Mouse (Mus musculus) heart, adult 2 months (tissue): ENCODE measurements around the gene Cyp4a10.

Source experiments
- CTCF ChIP-seq: fragments of 200-600 bp; IDR thresholded peaks from 2 replicates; pipeline ENCODE4 v1.8.1; 2022; ENCODE audit warnings: antibody characterized with exemption, mild to moderate bottlenecking, moderate library complexity
- EP300 ChIP-seq: fragments of 200-500 bp; IDR thresholded peaks from 2 replicates; pipeline ENCODE4 v1.6.1; 2011; ENCODE audit warnings: low read depth, low read length, control low read depth; ENCODE audit not compliant: insufficient read depth
- POLR2A ChIP-seq: fragments of 200-500 bp; IDR thresholded peaks from 2 replicates; pipeline ENCODE4 v1.6.1; 2011; ENCODE audit warnings: mild to moderate bottlenecking, low read depth, low read length, control low read depth; ENCODE audit not compliant: insufficient read depth

GRCm38 (mm10) chr4:115496001-115496400, 22.1 kb upstream of the Cyp4a10 start, which contains the start of gene Cyp4a14:
- no peak for TF ChIP-seq CTCF
- TF ChIP-seq POLR2A, result no peak
- TF ChIP-seq EP300, result no peak
